Mouse (Mus musculus) layer of hippocampus, adult 2 months (tissue): Measurements from ENCODE around the gene Serac1. TPM values are rescaled to one million over a fixed set of nuclear protein-coding genes. Genes with fewer than 3 reads are reported as not detected.
"Not testable (repeated sequence)": the region's sequence is repeated elsewhere in the genome, so short reads cannot be mapped to it uniquely, and the experiment has no call there.

Experiments used
- DNase-seq, 2 experiments: peaks; one replicate each; pipeline ENCODE4 v3.0.0; 2022; ENCODE audit warnings: low spot score in 2 of 2
- H3K27ac ChIP-seq: fragments of 200-600 bp; 2 replicates; pipeline ENCODE4 v1.8.1; 2022
- H3K4me3 ChIP-seq: fragments of 200-600 bp; 2 replicates; pipeline ENCODE4 v1.8.1; 2022; ENCODE audit warnings: mild to moderate bottlenecking
- CTCF ChIP-seq: fragments of 200-600 bp; conservative IDR thresholded peaks from 2 replicates; pipeline ENCODE4 v1.8.1; 2022; ENCODE audit warnings: antibody characterized with exemption, mild to moderate bottlenecking, moderate library complexity
- total RNA-seq, 2 experiments: library from RNA; stranded (reverse); gene quantifications; 2 replicates each; pipeline ENCODE4 v1.2.3; 2021

The Serac1 gene
- total RNA-seq, 2 experiments from 2014 or later, result 17.2 to 18.4 TPM

DNA sequence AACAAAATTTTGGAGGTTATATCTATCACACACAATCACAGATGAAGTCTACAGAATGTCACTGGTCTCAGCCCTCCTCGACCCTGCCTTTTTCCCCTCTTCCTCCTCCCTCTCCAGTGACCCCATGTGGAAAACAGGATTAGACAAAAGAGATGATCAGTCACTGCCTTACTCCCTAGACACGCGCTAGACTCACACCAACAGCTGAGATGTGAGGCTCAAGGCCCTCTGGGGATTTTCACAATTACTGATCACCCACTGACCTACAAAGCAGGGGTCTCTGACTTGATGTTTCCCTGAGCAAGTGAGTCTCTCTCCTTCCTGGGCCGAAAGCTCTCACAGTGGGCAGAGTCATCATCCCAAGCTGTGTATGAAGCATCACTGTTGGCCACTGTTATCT, 26.7 kb downstream of the Serac1 start:
- no peak for TF ChIP-seq CTCF
- Histone ChIP-seq H3K27ac (no peak overlapping the region), H3K4me3 (no peak overlapping the region)
- no peak for DNase-seq

DNA sequence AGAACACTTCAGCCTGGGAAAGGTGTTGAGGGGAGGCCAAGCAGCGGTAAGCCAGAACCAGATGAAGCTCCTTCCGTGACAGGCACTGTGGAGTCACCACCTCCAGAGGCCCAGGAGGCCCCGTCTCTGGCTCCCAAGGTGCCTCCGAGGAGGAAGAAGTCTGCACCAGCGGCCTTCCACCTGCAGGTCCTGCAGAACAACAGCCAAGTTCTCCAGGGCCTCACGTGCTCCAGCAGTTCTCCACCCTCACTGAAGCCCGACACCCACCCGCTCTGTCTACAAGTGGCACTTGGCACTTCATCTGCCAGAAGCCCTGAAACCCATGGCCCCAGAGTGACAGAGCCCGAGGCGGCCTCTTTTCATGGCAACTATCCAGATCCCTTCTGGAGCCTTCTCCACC, 42.0 kb downstream of the Serac1 start:
- no peak for TF ChIP-seq CTCF
- no peak for DNase-seq
- no peak overlapping the region for H3K27ac ChIP-seq
- H3K4me3 ChIP-seq, result no peak overlapping the region

DNA sequence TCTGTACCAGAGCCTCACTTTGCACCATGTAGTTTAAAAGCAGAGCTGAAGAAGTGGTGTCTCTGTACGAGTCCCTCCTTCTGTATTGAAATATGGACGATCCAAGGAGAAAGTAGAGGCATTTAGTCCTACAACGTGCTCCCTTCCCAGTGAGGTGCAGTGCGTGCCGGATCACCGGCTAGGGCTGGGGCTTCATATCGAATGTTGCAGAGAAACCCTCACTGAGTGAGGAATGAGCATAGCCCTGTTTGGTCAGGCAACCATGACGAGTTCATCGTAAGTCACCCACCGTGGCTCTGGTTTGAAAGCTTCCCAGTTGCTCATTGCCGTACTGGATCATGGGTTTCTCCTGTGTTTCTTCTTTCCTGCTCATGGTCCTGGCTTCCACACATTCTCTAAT, 42.7 kb downstream of the Serac1 start:
- Histone ChIP-seq H3K4me3 (no peak overlapping the region), H3K27ac (no peak overlapping the region)
- no peak for TF ChIP-seq CTCF
- DNase-seq, result no peak

DNA sequence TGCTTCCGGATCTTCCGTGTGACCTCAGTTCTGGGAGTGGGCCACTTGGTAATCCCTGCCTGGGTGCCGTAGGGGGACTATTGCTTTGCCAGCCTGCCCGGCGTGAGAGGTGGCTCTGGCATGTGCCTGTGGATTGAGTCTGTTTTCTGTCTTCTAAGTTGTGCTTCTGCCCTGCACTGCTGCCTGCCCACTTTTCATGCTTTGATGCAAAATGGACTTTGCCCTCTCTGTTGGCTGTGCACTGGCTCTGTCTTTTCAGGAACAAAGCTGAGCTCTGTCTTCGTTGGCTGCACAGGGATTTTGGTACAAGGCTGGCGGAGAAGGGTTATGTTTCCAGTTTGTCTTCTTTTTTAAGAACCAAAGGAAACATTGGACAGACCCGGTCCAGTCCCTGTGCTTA, 43.1 kb downstream of the Serac1 start:
- Histone ChIP-seq H3K4me3 (no peak overlapping the region), H3K27ac (no peak overlapping the region)
- DNase-seq, result no peak
- TF ChIP-seq CTCF, result no peak

DNA sequence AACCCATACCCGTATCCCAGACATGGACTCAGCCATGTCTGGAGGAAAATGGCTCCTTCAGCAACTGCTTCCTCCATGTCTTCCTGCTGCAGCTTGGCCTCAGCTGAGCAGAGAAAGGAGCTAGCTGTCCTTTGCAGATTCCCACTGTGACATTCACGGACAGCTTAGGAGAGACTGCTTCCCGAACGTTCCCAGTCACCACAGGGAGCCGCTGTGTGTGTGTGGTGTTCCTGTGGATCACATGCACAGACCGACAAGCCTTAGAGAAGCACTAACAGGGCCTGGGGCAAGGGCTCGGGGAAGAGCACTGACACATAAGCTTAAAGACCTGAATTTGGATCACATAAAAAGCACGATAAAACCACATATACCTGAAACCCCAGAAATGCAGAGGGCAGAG, 43.9 kb downstream of the Serac1 start:
- Histone ChIP-seq H3K4me3 (no peak overlapping the region), H3K27ac (no peak overlapping the region)
- no peak for DNase-seq
- TF ChIP-seq CTCF, result no peak

DNA sequence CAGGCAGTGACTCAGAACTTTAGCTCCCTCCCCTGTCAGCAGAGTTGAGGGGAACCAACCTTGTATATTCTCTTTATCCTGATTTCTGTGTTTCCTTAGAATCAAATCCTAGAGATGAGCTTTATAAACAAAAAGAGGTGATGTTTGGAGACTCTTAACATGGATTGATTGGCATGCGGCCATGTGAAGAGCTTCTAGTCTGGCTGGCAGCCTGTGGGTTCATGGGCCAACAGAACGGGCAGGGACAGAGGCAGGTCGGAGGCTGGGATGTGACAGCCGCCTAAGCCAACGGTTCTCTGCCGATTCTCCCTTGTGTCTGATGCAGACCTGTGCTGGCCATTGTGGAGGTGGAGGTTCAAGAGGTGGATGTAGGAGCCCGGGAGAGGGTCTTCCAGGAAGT, 53.7 kb downstream of the Serac1 start:
- Histone ChIP-seq H3K27ac (no peak overlapping the region), H3K4me3 (no peak overlapping the region)
- DNase-seq, result no peak
- TF ChIP-seq CTCF, result no peak

DNA sequence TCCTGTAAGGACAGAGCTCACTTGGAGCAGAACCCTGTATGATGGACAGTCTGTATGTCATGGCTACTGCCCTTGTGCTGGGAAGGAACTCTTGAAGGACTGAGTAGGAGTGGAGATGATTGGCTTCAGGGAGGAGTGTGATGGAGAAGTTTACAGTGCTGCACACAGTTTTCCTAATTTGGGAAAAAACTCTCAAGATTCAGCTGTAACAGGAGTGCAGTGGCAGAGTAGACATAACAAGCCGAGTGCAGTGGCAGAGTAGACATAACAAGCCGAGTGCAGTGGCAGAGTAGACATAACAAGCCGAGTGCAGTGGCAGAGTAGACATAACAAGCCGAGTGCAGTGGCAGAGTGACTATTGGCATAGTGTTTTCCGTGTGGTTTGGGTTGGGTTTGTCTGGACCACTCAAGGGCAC, 58.2 kb downstream of the Serac1 start:
- not testable (repeated sequence) for H3K4me3 ChIP-seq, H3K27ac ChIP-seq, DNase-seq

DNA sequence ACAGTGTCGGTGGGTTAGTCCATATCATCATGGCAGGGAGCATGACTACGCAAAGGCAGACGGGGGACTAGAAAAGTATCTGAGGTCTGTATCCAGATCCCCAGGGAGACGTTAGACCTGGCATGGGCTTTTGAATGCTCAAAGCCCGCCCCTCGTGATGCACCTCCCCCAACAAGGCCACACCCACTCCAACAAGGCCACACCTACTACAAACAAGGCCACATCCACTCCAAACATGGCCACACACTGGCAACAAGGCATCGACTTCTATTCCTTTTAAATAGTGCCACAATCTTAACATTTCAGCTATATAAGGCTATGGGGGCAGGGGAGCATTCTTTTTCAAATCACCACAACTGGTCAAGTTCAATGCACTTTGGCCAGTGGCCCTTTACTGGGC, 58.9 kb downstream of the Serac1 start:
- DNase-seq, result no peak
- Histone ChIP-seq H3K4me3 (no peak overlapping the region), H3K27ac (no peak overlapping the region)
- no peak for TF ChIP-seq CTCF

DNA sequence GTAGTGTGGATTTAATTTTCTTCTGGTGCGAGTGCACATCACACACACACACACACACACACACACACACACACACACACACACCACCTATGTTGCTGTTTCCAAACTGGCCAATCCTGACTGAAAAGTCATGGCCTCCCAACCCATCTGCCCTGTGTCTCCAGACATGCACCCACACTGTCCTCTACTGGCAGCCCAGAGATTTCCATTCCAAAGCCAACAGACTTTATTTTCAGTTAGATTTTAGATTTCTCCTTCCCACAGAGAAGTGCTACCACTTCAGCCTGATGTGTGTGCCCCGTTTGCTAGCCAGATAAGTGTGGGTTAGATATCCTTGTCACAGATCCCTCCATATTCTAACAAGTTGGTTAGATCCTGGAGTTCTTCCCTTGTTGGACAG, 59.8 kb downstream of the Serac1 start:
- peak; percentile 79 for TF ChIP-seq CTCF
- peak in 1 of 2 experiments; percentile 45 for DNase-seq
- Histone ChIP-seq H3K27ac (no peak overlapping the region), H3K4me3 (no peak overlapping the region)

DNA sequence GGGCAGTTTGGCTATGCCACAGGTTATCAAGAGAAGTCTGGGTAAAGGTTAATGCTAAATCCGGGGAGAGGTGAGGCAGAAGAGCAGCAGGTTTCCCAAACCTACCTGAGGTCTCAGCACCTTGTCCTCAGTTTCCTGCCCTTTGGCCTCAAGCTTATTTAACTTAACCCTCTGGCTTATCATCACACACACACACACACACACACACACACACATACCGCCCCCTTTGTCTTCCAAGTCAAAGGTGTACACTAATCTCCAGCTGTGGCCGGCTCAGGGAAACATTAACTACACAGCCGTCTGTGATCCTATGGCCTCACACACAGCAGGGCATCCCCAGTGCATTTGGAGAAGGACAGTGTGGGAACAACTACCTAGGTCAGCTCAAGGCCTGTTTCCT, 61.2 kb downstream of the Serac1 start:
- H3K27ac ChIP-seq, result no peak overlapping the region
- DNase-seq, result no peak
- H3K4me3 ChIP-seq, result no peak overlapping the region
- TF ChIP-seq CTCF, result no peak

DNA sequence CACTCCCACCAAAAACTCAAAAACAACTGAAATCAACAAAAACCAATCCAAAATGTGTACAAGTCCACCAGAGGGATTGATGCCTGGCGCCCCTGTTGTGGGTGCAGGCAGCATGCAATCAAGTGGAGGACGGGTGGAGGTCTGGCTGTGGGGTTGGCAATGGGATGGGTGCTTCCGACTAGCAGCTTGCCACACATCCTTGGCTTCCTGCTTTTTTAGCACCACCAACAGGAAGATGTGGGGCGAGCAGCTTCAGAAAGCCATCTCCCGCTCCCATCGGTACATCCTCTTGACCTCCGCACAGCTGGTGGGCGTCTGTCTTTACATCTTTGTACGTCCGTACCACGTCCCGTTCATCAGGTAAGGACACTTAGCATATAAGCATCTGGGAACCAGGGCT, 62.3 kb downstream of the Serac1 start:
- peak; percentile 47 for TF ChIP-seq CTCF
- Histone ChIP-seq H3K27ac (no peak overlapping the region), H3K4me3 (no peak overlapping the region)
- DNase-seq, result no peak

DNA sequence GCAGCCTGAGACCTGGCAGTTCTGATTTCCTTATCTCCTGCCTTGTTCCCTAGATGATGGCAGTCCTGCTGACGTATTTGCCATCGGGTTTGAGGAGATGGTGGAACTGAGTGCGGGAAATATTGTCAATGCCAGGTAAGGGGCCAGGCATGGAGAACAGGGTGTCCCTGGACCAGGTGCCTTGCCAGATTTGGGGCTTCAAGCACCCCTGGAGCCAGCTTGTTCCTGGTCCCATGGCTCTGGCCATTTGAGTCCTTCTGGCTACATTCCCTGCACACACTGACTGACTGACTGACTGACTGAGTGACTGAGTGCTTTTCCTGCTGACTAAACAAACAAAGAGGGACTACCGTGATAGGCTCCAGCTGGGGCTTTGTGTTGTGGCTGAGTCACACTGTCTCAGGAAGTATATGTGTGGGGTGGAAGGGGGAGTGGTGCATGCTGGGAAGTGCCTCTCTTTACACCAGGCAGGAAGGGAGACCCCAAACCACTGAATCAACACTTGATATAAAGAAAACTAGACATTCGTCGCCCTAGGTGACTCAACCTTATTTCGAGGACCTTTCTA, 63.2 kb downstream of the Serac1 start:
- Histone ChIP-seq H3K4me3 (no peak overlapping the region), H3K27ac (0 out of 2 replicates have a peak overlapping the region, but pooled peaks have one; percentile 36)
- TF ChIP-seq CTCF, result no peak
- no peak for DNase-seq

DNA sequence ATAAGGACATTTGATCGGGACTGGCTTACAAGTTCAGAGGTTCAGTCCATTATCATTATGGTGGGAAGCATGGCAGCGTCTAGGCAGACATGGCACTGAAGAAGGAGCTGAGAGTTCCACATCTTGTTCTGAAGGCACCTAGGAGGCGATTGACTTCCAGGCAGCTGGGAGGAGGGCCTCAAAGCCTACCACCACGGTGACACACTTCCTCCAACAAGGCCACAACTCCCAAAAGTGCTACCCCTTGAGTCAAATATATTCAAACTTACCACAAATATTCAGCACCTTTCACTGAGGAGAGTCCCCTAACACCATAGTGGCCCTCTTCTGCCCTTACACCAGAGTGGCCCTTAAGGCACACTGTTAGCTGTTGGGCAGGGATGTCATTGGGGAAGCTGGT, 64.6 kb downstream of the Serac1 start:
- DNase-seq, result no peak
- Histone ChIP-seq H3K4me3 (no peak overlapping the region), H3K27ac (no peak overlapping the region)
- TF ChIP-seq CTCF, result no peak

DNA sequence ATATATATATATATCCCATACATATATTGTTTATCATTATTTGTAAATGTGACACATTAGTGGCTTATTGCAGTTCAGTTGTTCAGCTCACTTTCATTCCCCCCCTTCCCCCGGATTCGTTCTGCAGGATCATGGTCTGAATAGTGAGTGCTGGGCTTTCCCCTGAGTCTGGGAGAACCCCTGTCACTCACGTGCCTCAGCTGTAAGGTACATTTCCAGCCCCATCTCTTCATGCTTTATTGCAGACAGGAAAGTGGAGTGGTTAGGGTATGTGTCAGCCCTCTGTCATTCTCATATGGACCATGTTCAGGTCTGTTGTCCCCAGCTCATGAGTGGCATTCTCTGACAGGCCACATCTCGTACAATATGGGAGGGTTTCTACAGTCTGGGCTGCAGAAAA, 66.5 kb downstream of the Serac1 start:
- H3K27ac ChIP-seq, result no peak overlapping the region
- no peak overlapping the region for H3K4me3 ChIP-seq
- no peak for DNase-seq
- TF ChIP-seq CTCF, result no peak

DNA sequence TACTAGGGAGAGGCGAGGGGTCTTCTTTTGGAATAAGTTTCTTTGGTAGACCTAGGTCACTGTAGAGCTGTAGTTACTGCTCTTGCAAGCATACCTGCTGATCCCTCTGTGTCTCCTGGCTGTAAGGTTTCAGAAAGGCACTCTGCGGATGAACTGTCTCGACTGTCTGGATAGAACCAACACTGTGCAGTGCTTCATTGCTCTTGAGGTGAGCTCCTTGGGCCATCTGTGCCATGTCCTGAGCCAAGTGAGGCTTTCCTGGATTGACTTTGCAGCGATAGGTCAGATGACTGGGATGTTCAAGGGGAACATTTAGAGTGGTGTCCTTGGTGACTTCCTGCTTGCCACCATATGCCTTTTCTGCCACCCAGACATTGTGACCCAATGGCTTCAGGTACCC, 69.9 kb downstream of the Serac1 start:
- H3K4me3 ChIP-seq, result no peak overlapping the region
- TF ChIP-seq CTCF, result no peak
- DNase-seq, result no peak
- no peak overlapping the region for H3K27ac ChIP-seq
